ENCODE assay signal across 8 mouse cellular contexts in the genomic region with DNA sequence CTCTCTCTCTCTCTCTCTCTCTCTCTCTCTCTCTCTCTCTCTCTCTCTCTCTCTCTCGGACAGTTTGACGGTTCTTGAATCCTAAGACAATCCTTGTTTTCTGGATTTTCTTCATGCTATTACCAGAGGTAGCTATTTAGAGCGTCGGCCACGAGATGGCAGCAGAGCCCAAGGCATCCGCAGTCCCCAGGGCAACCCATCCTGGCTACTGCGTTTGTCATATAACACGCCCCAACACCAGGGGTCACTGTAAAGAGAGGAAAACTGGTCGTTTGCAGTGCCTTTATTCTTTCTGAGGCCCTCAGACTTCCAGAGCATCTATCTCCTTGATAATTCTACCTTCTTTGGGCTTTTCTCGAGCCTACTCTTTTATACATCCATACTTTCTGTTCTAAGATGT. TPM values are rescaled to one million over a fixed set of nuclear protein-coding genes. Genes with fewer than 3 reads are reported as not detected.
DNase-seq lines count a peak whose midpoint lies in the region; ATAC-seq lines count a peak whose summit lies in the region.

No protein-coding gene starts in this region.

- ATAC-seq in megakaryocyte-erythroid progenitor cell, adult 5-6 weeks (replicated peaks; ENCODE audit: low FRiP score, low TSS enrichment, poor library complexity, severe bottlenecking): peak; percentile 99

- peak; percentile 50 for DNase-seq in T-cell, adult 2 months (ENCODE audit: low spot score)
- DNase-seq in cerebellum, postnatal 25 days: peak; percentile 85 to 91
- DNase-seq in gastrocnemius, adult 18-20 months (ENCODE audit: low spot score): peak; percentile 71
- peak; percentile 64 for DNase-seq in hindlimb bud, embryonic 11.5 days (ENCODE audit: extremely low spot score, low read depth, low spot score)
- peak; percentile 84 to 87 for DNase-seq in left cerebral cortex, adult 18-20 months (ENCODE audit: low spot score in 2 of 2)
- peak; percentile 90 for DNase-seq in right cerebral cortex, postnatal 14 days
- DNase-seq in urinary bladder, postnatal 14 days (ENCODE audit: low spot score): peak; percentile 86

RNA-seq across cellular contexts. Expression of a gene that starts 17.1 kb away (rescaled TPM):
- total RNA-seq in gastrocnemius, adult 18-20 months (2021): 1 to 10 TPM; 2.7 to 5.0 TPM
- total RNA-seq in left cerebral cortex, adult 18-20 months (2021): under 1 TPM; 0.09 to 0.37 TPM
- 0.17 TPM in 1 of 2 replicates, not detected in the other for total RNA-seq in megakaryocyte-erythroid progenitor cell, adult 5-6 weeks (2014; fragmentation: Nextera tagmentation)
- not detected in 2 replicates for total RNA-seq in megakaryocyte-erythroid progenitor cell, adult 5-6 weeks (2017)

RNA-seq across cellular contexts. Expression of a gene that starts 33.0 kb away (rescaled TPM):
- 1 to 10 TPM; 1.1 to 1.5 TPM for total RNA-seq in gastrocnemius, adult 18-20 months (2021)
- not detected for total RNA-seq in left cerebral cortex, adult 18-20 months (2021)
- 3.1 TPM in 1 of 2 replicates, not detected in the other for total RNA-seq in megakaryocyte-erythroid progenitor cell, adult 5-6 weeks (2014; fragmentation: Nextera tagmentation)
- not detected in 2 replicates for total RNA-seq in megakaryocyte-erythroid progenitor cell, adult 5-6 weeks (2017)

Comparison
In these comparisons a context has a peak if more than half of its experiments do, and no peak if none do; other contexts are left out.
1. Peak in every context shown above with its lines: DNase-seq and ATAC-seq.